Mouse (Mus musculus): ENCODE measurements around the gene Krtap4-9. TPM values are rescaled to one million over a fixed set of nuclear protein-coding genes. Genes with fewer than 3 reads are reported as not detected.
"Not testable (repeated sequence)": the region's sequence is repeated elsewhere in the genome, so short reads cannot be mapped to it uniquely, and the experiment has no call there.

Krtap4-9 gene
- polyA plus RNA-seq, 1 experiment from 2014 or later, result not detected

DNA sequence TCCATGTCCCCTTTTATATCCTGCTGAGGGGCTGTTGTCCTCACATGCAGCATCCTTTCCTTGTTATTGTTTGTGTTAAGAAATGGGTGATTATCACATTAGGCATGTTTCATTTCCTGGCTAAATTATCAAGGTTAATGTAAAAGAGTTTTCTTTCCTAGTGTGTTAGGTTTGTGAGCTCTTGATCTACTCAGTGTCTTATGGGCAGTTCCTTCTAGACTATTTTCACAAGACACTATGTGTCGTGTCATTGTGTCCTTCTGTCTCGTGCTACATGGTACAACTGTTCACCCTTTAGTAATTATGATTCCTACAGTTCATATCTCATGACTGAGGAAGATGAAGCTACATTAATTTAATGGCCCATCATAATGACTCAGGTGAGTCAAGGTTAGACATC lies 8.4 kb downstream of the Krtap4-9 start, which contains the start of gene Gm11596:
Gene Gm11596 (minus strand): TSS at position 101 of the 400 bp plus-strand sequence.
- Histone ChIP-seq H3K4me3 (ENCODE audit: low read depth, low read length) (no peak within 1 kb of the TSS), H3K9me3 (ENCODE audit: low read length) (no peaks in the 10 kb centered on the region), H3K36me3 (replicated peaks; ENCODE audit: insufficient read depth, low read length) (no peaks in the 10 kb centered on the region), H3K4me1 (ENCODE audit: insufficient read depth) (no peaks in the 10 kb centered on the region), H3K27ac (ENCODE audit: low read depth) (no peak within 1 kb of the TSS), H3K4me2 (ENCODE audit: low read depth, low read length) (no peak within 1 kb of the TSS), H3K9ac (replicated peaks) (no peak within 1 kb of the TSS), H3K27me3 (ENCODE audit: insufficient read depth, low read length) (no peaks in the 10 kb centered on the region)
- DNase-seq (no peak), ATAC-seq (no peak)
- 55% methylated on average over 2 of the region's 2 CpGs for WGBS (ENCODE audit: insufficient replicate concordance)
- no peak for TF ChIP-seq EP300 (IDR thresholded peaks at IDR 0.05; ENCODE audit: low read depth)
- no peak for TF ChIP-seq CTCF (IDR thresholded peaks at IDR 0.05; ENCODE audit: low read depth)

DNA sequence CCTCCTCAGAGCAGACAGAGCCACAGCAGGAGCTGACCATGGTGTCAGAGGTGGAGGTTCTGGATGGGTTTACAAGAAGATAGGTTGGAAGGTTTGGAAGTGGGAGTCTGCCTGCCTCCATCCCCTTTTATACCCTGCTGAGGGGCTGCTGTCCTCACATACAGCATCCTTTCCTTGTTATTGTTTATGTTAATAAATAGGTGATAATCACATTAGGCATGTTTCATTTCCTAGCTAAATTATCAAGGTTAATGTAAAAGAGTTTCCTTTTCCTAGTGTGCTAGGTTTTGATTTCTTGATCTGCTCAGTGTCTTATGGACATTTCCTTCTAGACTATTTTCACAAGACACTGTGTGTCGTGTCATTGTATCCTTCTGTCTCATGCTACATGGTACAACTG lies 13.8 kb downstream of the Krtap4-9 start, which contains the start of gene Gm11569:
Gene Gm11569 (minus strand): TSS at position 101 of the 400 bp plus-strand sequence.
- not testable (repeated sequence) for H3K27ac ChIP-seq (ENCODE audit: low read depth); H3K9me3 ChIP-seq (ENCODE audit: low read length); ATAC-seq; H3K4me1 ChIP-seq (ENCODE audit: insufficient read depth); H3K4me2 ChIP-seq (ENCODE audit: low read depth, low read length); H3K9ac ChIP-seq (replicated peaks); DNase-seq; H3K4me3 ChIP-seq (ENCODE audit: low read depth, low read length); H3K27me3 ChIP-seq (ENCODE audit: insufficient read depth, low read length); H3K36me3 ChIP-seq (replicated peaks; ENCODE audit: insufficient read depth, low read length)
- WGBS (ENCODE audit: insufficient replicate concordance), result no CpG with 5 or more reads among the region's 1 CpGs

DNA sequence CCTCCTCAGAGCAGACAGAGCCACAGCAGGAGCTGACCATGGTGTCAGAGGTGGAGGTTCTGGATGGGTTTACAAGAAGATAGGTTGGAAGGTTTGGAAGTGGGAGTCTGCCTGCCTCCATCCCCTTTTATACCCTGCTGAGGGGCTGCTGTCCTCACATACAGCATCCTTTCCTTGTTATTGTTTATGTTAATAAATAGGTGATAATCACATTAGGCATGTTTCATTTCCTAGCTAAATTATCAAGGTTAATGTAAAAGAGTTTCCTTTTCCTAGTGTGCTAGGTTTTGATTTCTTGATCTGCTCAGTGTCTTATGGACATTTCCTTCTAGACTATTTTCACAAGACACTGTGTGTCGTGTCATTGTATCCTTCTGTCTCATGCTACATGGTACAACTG lies 19.3 kb downstream of the Krtap4-9 start, which contains the start of gene Gm11554:
Gene Gm11554 (minus strand): TSS at position 101 of the 400 bp plus-strand sequence.
- not testable (repeated sequence) for DNase-seq; H3K4me1 ChIP-seq (ENCODE audit: insufficient read depth); H3K27me3 ChIP-seq (ENCODE audit: insufficient read depth, low read length); H3K4me2 ChIP-seq (ENCODE audit: low read depth, low read length); ATAC-seq; H3K27ac ChIP-seq (ENCODE audit: low read depth); H3K36me3 ChIP-seq (replicated peaks; ENCODE audit: insufficient read depth, low read length); H3K4me3 ChIP-seq (ENCODE audit: low read depth, low read length); H3K9ac ChIP-seq (replicated peaks); H3K9me3 ChIP-seq (ENCODE audit: low read length)
- no CpG with 5 or more reads among the region's 1 CpGs for WGBS (ENCODE audit: insufficient replicate concordance)

DNA sequence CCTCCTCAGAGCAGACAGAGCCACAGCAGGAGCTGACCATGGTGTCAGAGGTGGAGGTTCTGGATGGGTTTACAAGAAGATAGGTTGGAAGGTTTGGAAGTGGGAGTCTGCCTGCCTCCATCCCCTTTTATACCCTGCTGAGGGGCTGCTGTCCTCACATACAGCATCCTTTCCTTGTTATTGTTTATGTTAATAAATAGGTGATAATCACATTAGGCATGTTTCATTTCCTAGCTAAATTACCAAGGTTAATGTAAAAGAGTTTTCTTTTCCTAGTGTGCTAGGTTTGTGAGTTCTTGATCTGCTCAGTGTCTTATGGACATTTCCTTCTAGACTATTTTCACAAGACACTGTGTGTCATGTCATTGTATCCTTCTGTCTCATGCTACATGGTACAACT lies 24.8 kb downstream of the Krtap4-9 start, which contains the start of gene Krtap4-13:
Gene Krtap4-13 (minus strand): TSS at position 101 of the 400 bp plus-strand sequence.
- not testable (repeated sequence) for H3K27me3 ChIP-seq (ENCODE audit: insufficient read depth, low read length); H3K36me3 ChIP-seq (replicated peaks; ENCODE audit: insufficient read depth, low read length); H3K4me2 ChIP-seq (ENCODE audit: low read depth, low read length); H3K9ac ChIP-seq (replicated peaks); DNase-seq; H3K4me1 ChIP-seq (ENCODE audit: insufficient read depth); H3K27ac ChIP-seq (ENCODE audit: low read depth); H3K4me3 ChIP-seq (ENCODE audit: low read depth, low read length); H3K9me3 ChIP-seq (ENCODE audit: low read length); ATAC-seq

DNA sequence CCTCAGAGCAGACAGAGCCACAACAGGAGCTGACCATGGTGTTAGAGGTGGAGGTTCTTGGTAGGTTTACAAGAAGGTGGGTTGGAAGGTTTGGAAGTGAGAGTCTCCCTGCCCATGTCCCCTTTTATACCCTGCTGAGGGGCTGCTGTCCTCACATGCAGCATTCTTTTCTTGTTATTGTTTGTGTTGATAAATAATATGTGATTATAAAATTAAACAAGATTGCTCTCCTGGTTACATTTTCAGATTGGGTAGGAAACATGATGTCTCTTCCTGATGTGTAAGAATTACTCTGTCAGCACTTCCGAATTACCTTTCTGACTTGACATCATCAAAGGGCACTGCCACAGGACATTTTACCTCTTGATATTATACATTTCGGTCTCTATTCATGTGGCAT lies 30.6 kb downstream of the Krtap4-9 start, which contains the start of gene Gm11564:
Gene Gm11564 (minus strand): TSS at position 101 of the 400 bp plus-strand sequence.
- not testable (repeated sequence) for H3K36me3 ChIP-seq (replicated peaks; ENCODE audit: insufficient read depth, low read length); DNase-seq; H3K9ac ChIP-seq (replicated peaks); H3K9me3 ChIP-seq (ENCODE audit: low read length); H3K27me3 ChIP-seq (ENCODE audit: insufficient read depth, low read length); ATAC-seq; H3K4me3 ChIP-seq (ENCODE audit: low read depth, low read length); H3K4me1 ChIP-seq (ENCODE audit: insufficient read depth); H3K27ac ChIP-seq (ENCODE audit: low read depth); H3K4me2 ChIP-seq (ENCODE audit: low read depth, low read length)
- 59% methylated on average over 2 of the region's 2 CpGs for WGBS (ENCODE audit: insufficient replicate concordance)

Other genes with a start within 250 kb of the Krtap4-9 start
- gene Krt40, start 242.0 kb upstream of the Krtap4-9 start, polyA plus RNA-seq (2015; fragmentation: Nextera tagmentation; extraction: Ambion mirVana), result not detected in 2 replicates
- gene Krtap3-3, start 234.3 kb upstream of the Krtap4-9 start, polyA plus RNA-seq (2015; fragmentation: Nextera tagmentation; extraction: Ambion mirVana), result not detected in 2 replicates
- not detected in 2 replicates for gene Krtap3-2, start 228.3 kb upstream of the Krtap4-9 start, polyA plus RNA-seq (2015; fragmentation: Nextera tagmentation; extraction: Ambion mirVana)
- not detected in 2 replicates for gene Gm11939, start 225.7 kb upstream of the Krtap4-9 start, polyA plus RNA-seq (2015; fragmentation: Nextera tagmentation; extraction: Ambion mirVana)
- gene Krtap3-1, start 218.6 kb upstream of the Krtap4-9 start, polyA plus RNA-seq (2015; fragmentation: Nextera tagmentation; extraction: Ambion mirVana), result not detected in 2 replicates
- gene Krtap1-5, start 204.2 kb upstream of the Krtap4-9 start, polyA plus RNA-seq (2015; fragmentation: Nextera tagmentation; extraction: Ambion mirVana), result not detected in 2 replicates
- gene Krtap1-4, start 201.5 kb upstream of the Krtap4-9 start, polyA plus RNA-seq (2015; fragmentation: Nextera tagmentation; extraction: Ambion mirVana), result not detected in 2 replicates
- gene Krtap1-3, start 193.9 kb upstream of the Krtap4-9 start, polyA plus RNA-seq (2015; fragmentation: Nextera tagmentation; extraction: Ambion mirVana), result not detected in 2 replicates
- not detected in 2 replicates for gene Krtap9-3, start 187.1 kb upstream of the Krtap4-9 start, polyA plus RNA-seq (2015; fragmentation: Nextera tagmentation; extraction: Ambion mirVana)
- gene Gm11938, start 181.9 kb upstream of the Krtap4-9 start, polyA plus RNA-seq (2015; fragmentation: Nextera tagmentation; extraction: Ambion mirVana), result not detected in 2 replicates
- not detected in 2 replicates for gene Gm11937, start 175.0 kb upstream of the Krtap4-9 start, polyA plus RNA-seq (2015; fragmentation: Nextera tagmentation; extraction: Ambion mirVana)
- gene Krtap2-4, start 170.4 kb upstream of the Krtap4-9 start, polyA plus RNA-seq (2015; fragmentation: Nextera tagmentation; extraction: Ambion mirVana), result not detected in 2 replicates
- not detected in 2 replicates for gene Gm11562, start 164.8 kb upstream of the Krtap4-9 start, polyA plus RNA-seq (2015; fragmentation: Nextera tagmentation; extraction: Ambion mirVana)
- not detected in 2 replicates for gene Krtap4-1, start 157.0 kb upstream of the Krtap4-9 start, polyA plus RNA-seq (2015; fragmentation: Nextera tagmentation; extraction: Ambion mirVana)
- gene Krtap4-2, start 150.1 kb upstream of the Krtap4-9 start, polyA plus RNA-seq (2015; fragmentation: Nextera tagmentation; extraction: Ambion mirVana), result not detected in 2 replicates
- gene Krtap4-7, start 141.1 kb upstream of the Krtap4-9 start, polyA plus RNA-seq (2015; fragmentation: Nextera tagmentation; extraction: Ambion mirVana), result not detected in 2 replicates
- gene Gm11555, start 135.0 kb upstream of the Krtap4-9 start, polyA plus RNA-seq (2015; fragmentation: Nextera tagmentation; extraction: Ambion mirVana), result not detected in 2 replicates
- gene Gm11563, start 126.2 kb upstream of the Krtap4-9 start, polyA plus RNA-seq (2015; fragmentation: Nextera tagmentation; extraction: Ambion mirVana), result not detected in 2 replicates
- not detected in 2 replicates for gene Krtap4-6, start 119.2 kb upstream of the Krtap4-9 start, polyA plus RNA-seq (2015; fragmentation: Nextera tagmentation; extraction: Ambion mirVana)
- not detected in 2 replicates for gene Gm14190, start 94.5 kb upstream of the Krtap4-9 start, polyA plus RNA-seq (2015; fragmentation: Nextera tagmentation; extraction: Ambion mirVana)
- not detected in 2 replicates for gene Gm14180, start 50.9 kb upstream of the Krtap4-9 start, polyA plus RNA-seq (2015; fragmentation: Nextera tagmentation; extraction: Ambion mirVana)
- not detected in 2 replicates for gene Gm11595, start 12.3 kb upstream of the Krtap4-9 start, polyA plus RNA-seq (2015; fragmentation: Nextera tagmentation; extraction: Ambion mirVana)
- not detected in 2 replicates for gene Krtap4-8, start 4.5 kb upstream of the Krtap4-9 start, polyA plus RNA-seq (2015; fragmentation: Nextera tagmentation; extraction: Ambion mirVana)
- gene Gm11596, start 8.3 kb downstream of the Krtap4-9 start, polyA plus RNA-seq (2015; fragmentation: Nextera tagmentation; extraction: Ambion mirVana), result not detected in 2 replicates
- not detected in 2 replicates for gene Gm11569, start 13.7 kb downstream of the Krtap4-9 start, polyA plus RNA-seq (2015; fragmentation: Nextera tagmentation; extraction: Ambion mirVana)
- not detected in 2 replicates for gene Gm11554, start 19.2 kb downstream of the Krtap4-9 start, polyA plus RNA-seq (2015; fragmentation: Nextera tagmentation; extraction: Ambion mirVana)
- not detected in 2 replicates for gene Krtap4-13, start 24.7 kb downstream of the Krtap4-9 start, polyA plus RNA-seq (2015; fragmentation: Nextera tagmentation; extraction: Ambion mirVana)
- gene Gm11564, start 30.5 kb downstream of the Krtap4-9 start, polyA plus RNA-seq (2015; fragmentation: Nextera tagmentation; extraction: Ambion mirVana), result not detected in 2 replicates
- not detected in 2 replicates for gene 2300003K06Rik, start 52.9 kb downstream of the Krtap4-9 start, polyA plus RNA-seq (2015; fragmentation: Nextera tagmentation; extraction: Ambion mirVana)
- not detected in 2 replicates for gene Krtap4-16, start 66.4 kb downstream of the Krtap4-9 start, polyA plus RNA-seq (2015; fragmentation: Nextera tagmentation; extraction: Ambion mirVana)
- not detected in 2 replicates for gene Gm11568, start 72.7 kb downstream of the Krtap4-9 start, polyA plus RNA-seq (2015; fragmentation: Nextera tagmentation; extraction: Ambion mirVana)
- not detected in 2 replicates for gene Gm11559, start 79.3 kb downstream of the Krtap4-9 start, polyA plus RNA-seq (2015; fragmentation: Nextera tagmentation; extraction: Ambion mirVana)
- not detected in 2 replicates for gene Krtap9-1, start 88.2 kb downstream of the Krtap4-9 start, polyA plus RNA-seq (2015; fragmentation: Nextera tagmentation; extraction: Ambion mirVana)
- not detected in 2 replicates for gene Gm11567, start 94.0 kb downstream of the Krtap4-9 start, polyA plus RNA-seq (2015; fragmentation: Nextera tagmentation; extraction: Ambion mirVana)
- gene Krtap31-1, start 122.7 kb downstream of the Krtap4-9 start, polyA plus RNA-seq (2015; fragmentation: Nextera tagmentation; extraction: Ambion mirVana), result not detected in 2 replicates
- not detected in 2 replicates for gene Gm11565, start 129.6 kb downstream of the Krtap4-9 start, polyA plus RNA-seq (2015; fragmentation: Nextera tagmentation; extraction: Ambion mirVana)
- not detected in 2 replicates for gene Krtap31-2, start 151.1 kb downstream of the Krtap4-9 start, polyA plus RNA-seq (2015; fragmentation: Nextera tagmentation; extraction: Ambion mirVana)
- not detected in 2 replicates for gene Krtap9-5, start 163.3 kb downstream of the Krtap4-9 start, polyA plus RNA-seq (2015; fragmentation: Nextera tagmentation; extraction: Ambion mirVana)
- gene Krtap29-1, start 193.9 kb downstream of the Krtap4-9 start, polyA plus RNA-seq (2015; fragmentation: Nextera tagmentation; extraction: Ambion mirVana), result not detected in 2 replicates
- not detected in 2 replicates for gene Krtap16-1, start 201.4 kb downstream of the Krtap4-9 start, polyA plus RNA-seq (2015; fragmentation: Nextera tagmentation; extraction: Ambion mirVana)
- gene Krtap17-1, start 208.8 kb downstream of the Krtap4-9 start, polyA plus RNA-seq (2015; fragmentation: Nextera tagmentation; extraction: Ambion mirVana), result not detected in 2 replicates
- gene Krt33a, start 231.0 kb downstream of the Krtap4-9 start, polyA plus RNA-seq (2015; fragmentation: Nextera tagmentation; extraction: Ambion mirVana), result not detected in 2 replicates
- gene Krt33b, start 244.7 kb downstream of the Krtap4-9 start, polyA plus RNA-seq (2015; fragmentation: Nextera tagmentation; extraction: Ambion mirVana), result not detected in 2 replicates